Mouse (Mus musculus) CH12.LX (cell line): ENCODE measurements around the gene Tomm40. TPM values are rescaled to one million over a fixed set of nuclear protein-coding genes. Genes with fewer than 3 reads are reported as not detected.

Experiments used
- DNase-seq: peaks from one replicate; pipeline ENCODE4 v3.0.0-alpha.2; 2013; ENCODE audit errors: extremely low read depth
- H3K27ac ChIP-seq: 2 replicates; pipeline ENCODE4 v1.5.1; 2012; ENCODE audit warnings: low read depth, mild to moderate bottlenecking, control low read depth, moderate library complexity; ENCODE audit not compliant: insufficient read depth
- H3K27me3 ChIP-seq: replicated peaks from 2 replicates; pipeline ENCODE3; 2012; ENCODE audit warnings: inconsistent platforms
- H3K36me3 ChIP-seq, 2 experiments: replicated peaks in 1 of 2; 2 replicates each; pipeline versions ENCODE3 to v1.6.1; 2012; ENCODE audit warnings: inconsistent platforms in 1 of 2, low read length in 1 of 2, mild to moderate bottlenecking in 1 of 2, mixed read lengths in 1 of 2, moderate library complexity in 1 of 2; ENCODE audit not compliant: control insufficient read depth in 1 of 2, insufficient read depth in 1 of 2
- H3K4me1 ChIP-seq, 2 experiments: 2 replicates each; pipeline ENCODE4 v1.6.1; 2012; ENCODE audit warnings: inconsistent platforms in 1 of 2, moderate library complexity in 1 of 2; ENCODE audit not compliant: insufficient read depth in 2 of 2, control insufficient read depth in 1 of 2
- H3K4me2 ChIP-seq: 2 replicates; pipeline ENCODE4 v1.6.1; 2012; ENCODE audit warnings: low read depth, mild to moderate bottlenecking, control low read depth; ENCODE audit not compliant: poor library complexity, insufficient read depth, severe bottlenecking
- H3K4me3 ChIP-seq, 3 experiments: fragments of 150-350 bp in 1 of 3; sonication (generic) in 1 of 3; replicated peaks in 1 of 3; 2 replicates each; pipeline versions ENCODE3 to v1.5.1; 2011 to 2012; ENCODE audit warnings: low read depth in 2 of 3, low read length in 2 of 3, mild to moderate bottlenecking in 2 of 3, moderate library complexity in 2 of 3, control low read depth in 1 of 3, improper control_type of control experiment in 1 of 3, inconsistent platforms in 1 of 3, mixed read lengths in 1 of 3; ENCODE audit not compliant: poor library complexity in 1 of 3
- H3K79me2 ChIP-seq: replicated peaks from 2 replicates; pipeline ENCODE4 v1.6.1; 2012; ENCODE audit warnings: mild to moderate bottlenecking, moderate library complexity; ENCODE audit not compliant: control insufficient read depth, poor library complexity, insufficient read depth, severe bottlenecking; ENCODE audit errors: extremely low read depth
- H3K9ac ChIP-seq: 2 replicates; pipeline ENCODE4 v1.6.1; 2012; ENCODE audit warnings: low read depth, mild to moderate bottlenecking, control low read depth, moderate library complexity; ENCODE audit not compliant: insufficient read depth
- H3K9me3 ChIP-seq: replicated peaks from 2 replicates; pipeline ENCODE3; 2012; ENCODE audit warnings: low read length, inconsistent platforms, mixed read lengths
- BHLHE40 ChIP-seq: IDR thresholded peaks from 2 replicates; pipeline ENCODE4 v1.6.1; 2011; ENCODE audit warnings: mild to moderate bottlenecking, low read depth, low read length, improper control_type of control experiment
- CHD1 ChIP-seq: IDR thresholded peaks from 2 replicates; pipeline ENCODE4 v1.6.1; 2012; ENCODE audit warnings: low read depth, low read length, improper control_type of control experiment, inconsistent platforms
- CHD2 ChIP-seq: IDR thresholded peaks from 2 replicates; pipeline ENCODE4 v1.6.1; 2011; ENCODE audit warnings: low read length, improper control_type of control experiment
- CTCF ChIP-seq, 2 experiments: IDR thresholded peaks in 1 of 2; conservative IDR thresholded peaks in 1 of 2; 2 replicates each; pipeline ENCODE4 v1.5.1; 2011 to 2012; ENCODE audit warnings: low read depth in 2 of 2, low read length in 2 of 2, improper control_type of control experiment in 1 of 2, inconsistent platforms in 1 of 2, mild to moderate bottlenecking in 1 of 2, moderate library complexity in 1 of 2
- E2F4 ChIP-seq: IDR thresholded peaks from 2 replicates; pipeline ENCODE4 v1.6.1; 2011; ENCODE audit warnings: low read depth, low read length, improper control_type of control experiment; ENCODE audit not compliant: insufficient replicate concordance
- ELF1 ChIP-seq: IDR thresholded peaks from 2 replicates; pipeline ENCODE4 v1.6.1; 2014; ENCODE audit warnings: low read depth, mild to moderate bottlenecking, inconsistent platforms, low read length, improper control_type of control experiment
- GABPA ChIP-seq: IDR thresholded peaks from 2 replicates; pipeline ENCODE4 v1.6.1; 2012; ENCODE audit warnings: low read depth, low read length, improper control_type of control experiment, inconsistent platforms; ENCODE audit not compliant: insufficient replicate concordance
- JUN ChIP-seq: IDR thresholded peaks from 2 replicates; pipeline ENCODE4 v1.6.1; 2011; ENCODE audit warnings: low read depth, mild to moderate bottlenecking, low read length, improper control_type of control experiment, moderate library complexity; ENCODE audit not compliant: insufficient read depth
- KAT2A ChIP-seq: IDR thresholded peaks from 2 replicates; pipeline ENCODE4 v1.6.1; 2012; ENCODE audit warnings: low read length, improper control_type of control experiment, inconsistent platforms; ENCODE audit not compliant: insufficient replicate concordance
- MAFK ChIP-seq: IDR thresholded peaks from 2 replicates; pipeline ENCODE4 v1.6.1; 2011; ENCODE audit warnings: low read length, improper control_type of control experiment; ENCODE audit not compliant: insufficient replicate concordance
- MAX ChIP-seq: IDR thresholded peaks from 2 replicates; pipeline ENCODE4 v1.6.1; 2011; ENCODE audit warnings: low read length, improper control_type of control experiment
- MAZ ChIP-seq: IDR thresholded peaks from 2 replicates; pipeline ENCODE4 v1.6.1; 2012; ENCODE audit warnings: low read depth, mild to moderate bottlenecking, inconsistent platforms, low read length, improper control_type of control experiment, moderate library complexity
- MEF2A ChIP-seq: IDR thresholded peaks from 2 replicates; pipeline ENCODE4 v1.6.1; 2014; ENCODE audit warnings: low read depth, mild to moderate bottlenecking, inconsistent platforms, low read length, improper control_type of control experiment, borderline replicate concordance
- MXI1 ChIP-seq: IDR thresholded peaks from 2 replicates; pipeline ENCODE4 v1.6.1; 2011; ENCODE audit warnings: mild to moderate bottlenecking, low read depth, low read length, improper control_type of control experiment
- NRF1 ChIP-seq: IDR thresholded peaks from 2 replicates; pipeline ENCODE4 v1.6.1; 2014; ENCODE audit warnings: low read depth, mild to moderate bottlenecking, inconsistent platforms, low read length, improper control_type of control experiment, moderate library complexity
- POLR2AphosphoS2 ChIP-seq: IDR thresholded peaks from 2 replicates; pipeline ENCODE4 v1.6.1; 2011; ENCODE audit warnings: low read depth, low read length, improper control_type of control experiment
- RAD21 ChIP-seq: IDR thresholded peaks from 2 replicates; pipeline ENCODE4 v1.6.1; 2011; ENCODE audit warnings: low read depth, mild to moderate bottlenecking, low read length, improper control_type of control experiment, moderate library complexity
- RCOR1 ChIP-seq: conservative IDR thresholded peaks from 2 replicates; pipeline ENCODE4 v1.6.1; 2012; ENCODE audit warnings: low read depth, mild to moderate bottlenecking, inconsistent platforms, low read length, improper control_type of control experiment
- SIN3A ChIP-seq: IDR thresholded peaks from 2 replicates; pipeline ENCODE4 v1.6.1; 2012; ENCODE audit warnings: low read length, improper control_type of control experiment, inconsistent platforms
- SMC3 ChIP-seq: IDR thresholded peaks from 2 replicates; pipeline ENCODE4 v1.6.1; 2011; ENCODE audit warnings: low read depth, low read length, improper control_type of control experiment
- TBP ChIP-seq: conservative IDR thresholded peaks from 2 replicates; pipeline ENCODE4 v1.6.1; 2011; ENCODE audit warnings: low read depth, low read length, improper control_type of control experiment
- UBTF ChIP-seq: IDR thresholded peaks from 2 replicates; pipeline ENCODE4 v1.6.1; 2012; ENCODE audit warnings: low read depth, mild to moderate bottlenecking, inconsistent platforms, low read length, improper control_type of control experiment, moderate library complexity
- USF2 ChIP-seq: conservative IDR thresholded peaks from 2 replicates; pipeline ENCODE4 v1.6.1; 2011; ENCODE audit warnings: low read depth, low read length, improper control_type of control experiment
- ZC3H11A ChIP-seq: IDR thresholded peaks from 2 replicates; pipeline ENCODE4 v1.6.1; 2012; ENCODE audit warnings: low read depth, mild to moderate bottlenecking, inconsistent platforms, low read length, improper control_type of control experiment
- ZMIZ1 ChIP-seq: IDR thresholded peaks from 2 replicates; pipeline ENCODE4 v1.6.1; 2012; ENCODE audit warnings: low read depth, mild to moderate bottlenecking, inconsistent platforms, low read length, improper control_type of control experiment
- dilution Hi-C: fragments of 300-500 bp; cut with MboI; formaldehyde crosslinking; loops from 2 replicates; pipeline ENCODE4 v1.14.3; 2020; ENCODE audit warnings: low sequenced_read_pairs; ENCODE audit not compliant: extremely low pct_unique_long_range_greater_than_20kb, extremely low pct_ligation_motif_present
- in situ Hi-C: fragments of 300-500 bp; cut with MboI; formaldehyde crosslinking; loops from 3 replicates; pipeline ENCODE4 v1.14.3; 2019; ENCODE audit warnings: low sequenced_read_pairs, low pct_ligation_motif_present, low pct_unique_long_range_greater_than_20kb, mixed read lengths
- polyA plus RNA-seq: library from polyadenylated mRNA; unstranded; fragments of >175 nt; gene quantifications from 2 replicates; pipeline ENCODE4 v1.2.1, GENCODE M21; 2012; ENCODE audit warnings: low read depth; ENCODE audit not compliant: insufficient read length
- total RNA-seq, 2 experiments: library from RNA; depleted of rRNA; stranded (reverse); fragments of 300-350 nt in 1 of 2; fragments of >200 nt in 1 of 2; gene quantifications; 2 replicates each; pipeline ENCODE4 v1.2.3; 2012 to 2014

Tomm40 gene
- total and polyA plus RNA-seq, 3 experiments: 115 to 221 (median 179) TPM

DNA sequence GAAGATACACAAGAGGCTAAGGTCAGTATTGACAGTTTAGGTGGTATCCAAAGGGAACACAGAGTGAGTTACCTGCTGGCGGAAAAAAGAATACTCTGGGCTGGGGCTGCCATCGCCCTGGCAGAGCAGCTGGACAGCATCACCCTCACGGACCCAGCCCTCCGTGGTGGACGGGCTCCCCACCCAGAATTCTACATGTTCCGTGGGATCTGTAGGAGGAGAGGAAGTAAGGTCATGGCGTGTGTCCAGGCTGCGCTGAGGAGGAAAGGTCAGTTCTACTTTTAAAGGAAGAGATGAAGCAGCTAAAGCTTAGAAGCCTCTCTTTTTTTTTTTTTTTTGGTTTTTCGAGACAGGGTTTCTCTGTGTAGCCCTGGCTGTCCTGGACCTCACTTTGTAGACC lies 49.3 kb upstream of the Tomm40 start:
- no peak overlapping the region for H3K4me3 ChIP-seq
- no peak overlapping the region for H3K4me2 ChIP-seq
- H3K27ac ChIP-seq: no peak overlapping the region
- dilution Hi-C loops: no loop called here
- H3K79me2 ChIP-seq: no peaks in the 10 kb centered on the region
- H3K27me3 ChIP-seq: peaks cover 25% of the 10 kb centered on the region
- no peak for TF ChIP-seq USF2
- no peak for TF ChIP-seq UBTF
- no peak for TF ChIP-seq E2F4
- TF ChIP-seq, all 38 proteins: peak for 0
- H3K4me1 ChIP-seq: peaks cover 4 to 8% of the 10 kb centered on the region in 2 experiments; a peak in 3 of 4 replicates
- no peak overlapping the region for H3K9ac ChIP-seq
- no peak for DNase-seq
- in situ Hi-C loops: no loop called here
- H3K36me3 ChIP-seq: peaks cover 0 to 10% of the 10 kb centered on the region in 2 experiments
- peaks cover 2% of the 10 kb centered on the region for H3K9me3 ChIP-seq

- no peak overlapping the region for H3K4me3 ChIP-seq
- H3K36me3 ChIP-seq: peaks cover 0 to 10% of the 10 kb centered on the region in 2 experiments
- H3K79me2 ChIP-seq: no peaks in the 10 kb centered on the region
- TF ChIP-seq USF2: no peak
- TF ChIP-seq RCOR1: no peak
- no peak for TF ChIP-seq ELF1
- no peak for TF ChIP-seq NRF1
- TF ChIP-seq BHLHE40: no peak
- H3K27me3 ChIP-seq: peaks cover 21% of the 10 kb centered on the region
- peaks cover 0 to 4% of the 10 kb centered on the region in 2 experiments; a peak in 2 of 4 replicates for H3K4me1 ChIP-seq
- H3K27ac ChIP-seq: no peak overlapping the region
- in situ Hi-C loops: no loop called here
- H3K9ac ChIP-seq: no peak overlapping the region
- DNase-seq: no peak
- dilution Hi-C loops: no loop called here
- H3K9me3 ChIP-seq: peaks cover 2% of the 10 kb centered on the region
- no peak overlapping the region for H3K4me2 ChIP-seq
Observed at GRCm38 (mm10) chr7:19763829-19764477, 48.7 kb upstream of the Tomm40 start.

DNA sequence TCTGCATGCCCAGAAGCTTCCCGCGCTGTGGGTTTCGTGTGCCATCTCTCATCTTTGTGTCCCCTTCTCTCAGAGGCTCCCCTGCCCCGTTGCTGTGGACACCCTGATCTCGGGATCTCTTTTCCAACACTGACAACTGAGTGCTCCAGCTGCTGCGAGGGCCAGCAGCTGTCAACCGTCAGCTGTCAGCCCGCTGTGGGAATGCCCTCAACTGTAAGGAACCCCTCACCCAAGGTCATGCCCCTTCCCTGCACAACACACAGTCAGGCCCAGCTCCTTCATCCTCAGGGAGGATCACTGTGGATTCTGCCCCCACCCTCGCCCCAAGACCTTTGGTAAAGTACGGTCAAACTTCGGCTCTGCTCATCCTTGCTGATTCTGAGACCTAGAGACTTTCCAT lies 47.0 kb upstream of the Tomm40 start:
- in situ Hi-C loops: no loop called here
- no peak overlapping the region for H3K4me2 ChIP-seq
- no peaks in the 10 kb centered on the region for H3K79me2 ChIP-seq
- peaks cover 2% of the 10 kb centered on the region for H3K9me3 ChIP-seq
- no peak overlapping the region for H3K27ac ChIP-seq
- H3K9ac ChIP-seq: no peak overlapping the region
- H3K4me3 ChIP-seq: no peak overlapping the region
- peaks cover 0 to 15% of the 10 kb centered on the region in 2 experiments for H3K36me3 ChIP-seq
- no peak for TF ChIP-seq MAZ
- TF ChIP-seq MXI1: no peak
- no peak for TF ChIP-seq RAD21
- no peak for TF ChIP-seq MEF2A
- TF ChIP-seq MAX: no peak
- no peak for TF ChIP-seq ZMIZ1
- no peak for TF ChIP-seq TBP
- no peak for TF ChIP-seq USF2
- TF ChIP-seq CTCF (conservative IDR thresholded peaks at IDR 0.05 in 1 of 2, IDR thresholded peaks at IDR 0.05 in 1 of 2; ENCODE audit: low read depth in 2 of 2, low read length in 2 of 2): no peak
- no peak for TF ChIP-seq KAT2A
- no peak for TF ChIP-seq MAFK
- TF ChIP-seq SMC3: no peak
- TF ChIP-seq POLR2AphosphoS2: no peak
- TF ChIP-seq SIN3A: no peak
- no peak for TF ChIP-seq GABPA
- no peak for TF ChIP-seq CHD1
- no peak for TF ChIP-seq CHD2
- TF ChIP-seq JUN: no peak
- TF ChIP-seq ZC3H11A: no peak
- dilution Hi-C loops: no loop called here
- no peak for DNase-seq
- H3K4me1 ChIP-seq: peaks cover 0 to 4% of the 10 kb centered on the region in 2 experiments; a peak in 2 of 4 replicates
- H3K27me3 ChIP-seq: peaks cover 14% of the 10 kb centered on the region
